Mouse (Mus musculus): ENCODE measurements around the gene Sun1. TPM values are rescaled to one million over a fixed set of nuclear protein-coding genes. Genes with fewer than 3 reads are reported as not detected.

Sun1 gene
- polyA plus RNA-seq, 1 experiment, result 21.8 TPM

GRCm38 (mm10) chr5:139206081-139206480, 5.6 kb downstream of the Sun1 start:
- Histone ChIP-seq H3K4me1 (ENCODE audit: control insufficient read depth, insufficient read depth, low read length) (peaks cover 7% of the 10 kb centered on the region), H3K27ac (ENCODE audit: insufficient read depth, low read depth, low read length) (no peak overlapping the region), H3K4me3 (ENCODE audit: insufficient read depth, low read length) (no peak overlapping the region)
- TF ChIP-seq CTCF (IDR thresholded peaks at IDR 0.05; ENCODE audit: low read depth, low read length) (no peak), POLR2A (IDR thresholded peaks at IDR 0.05; ENCODE audit: borderline replicate concordance, low read depth, low read length) (no peak)

- Histone ChIP-seq H3K4me3 (ENCODE audit: insufficient read depth, low read length) (no peak overlapping the region), H3K27ac (ENCODE audit: insufficient read depth, low read depth, low read length) (no peak overlapping the region), H3K4me1 (ENCODE audit: control insufficient read depth, insufficient read depth, low read length) (peaks cover 5% of the 10 kb centered on the region)
- no peak for TF ChIP-seq POLR2A (IDR thresholded peaks at IDR 0.05; ENCODE audit: borderline replicate concordance, low read depth, low read length)
- TF ChIP-seq CTCF (IDR thresholded peaks at IDR 0.05; ENCODE audit: low read depth, low read length), result no peak
Observed at GRCm38 (mm10) chr5:139206525-139206924, 6.1 kb downstream of the Sun1 start.

- H3K4me3 ChIP-seq (ENCODE audit: insufficient read depth, low read length), result no peak overlapping the region
- TF ChIP-seq POLR2A (IDR thresholded peaks at IDR 0.05; ENCODE audit: borderline replicate concordance, low read depth, low read length), result no peak
- no peak for TF ChIP-seq CTCF (IDR thresholded peaks at IDR 0.05; ENCODE audit: low read depth, low read length)
- H3K4me1 ChIP-seq (ENCODE audit: control insufficient read depth, insufficient read depth, low read length), result peaks cover 10% of the 10 kb centered on the region
- no peak overlapping the region for H3K27ac ChIP-seq (ENCODE audit: insufficient read depth, low read depth, low read length)
Observed at GRCm38 (mm10) chr5:139208183-139208582, 7.7 kb downstream of the Sun1 start.

- peaks cover 13% of the 10 kb centered on the region for H3K4me1 ChIP-seq (ENCODE audit: control insufficient read depth, insufficient read depth, low read length)
- no peak overlapping the region for H3K27ac ChIP-seq (ENCODE audit: insufficient read depth, low read depth, low read length)
- TF ChIP-seq CTCF (IDR thresholded peaks at IDR 0.05; ENCODE audit: low read depth, low read length), result no peak
- no peak for TF ChIP-seq POLR2A (IDR thresholded peaks at IDR 0.05; ENCODE audit: borderline replicate concordance, low read depth, low read length)
- no peak overlapping the region for H3K4me3 ChIP-seq (ENCODE audit: insufficient read depth, low read length)
Observed at GRCm38 (mm10) chr5:139208871-139209684, 8.6 kb downstream of the Sun1 start.

- H3K4me1 ChIP-seq (ENCODE audit: control insufficient read depth, insufficient read depth, low read length), result peaks cover 17% of the 10 kb centered on the region
- TF ChIP-seq POLR2A (IDR thresholded peaks at IDR 0.05; ENCODE audit: borderline replicate concordance, low read depth, low read length) (no peak), CTCF (IDR thresholded peaks at IDR 0.05; ENCODE audit: low read depth, low read length) (no peak)
- no peak overlapping the region for H3K27ac ChIP-seq (ENCODE audit: insufficient read depth, low read depth, low read length)
- H3K4me3 ChIP-seq (ENCODE audit: insufficient read depth, low read length), result no peak overlapping the region
Observed at GRCm38 (mm10) chr5:139209685-139210026, 9.2 kb downstream of the Sun1 start.

- no peak for TF ChIP-seq POLR2A (IDR thresholded peaks at IDR 0.05; ENCODE audit: borderline replicate concordance, low read depth, low read length)
- TF ChIP-seq CTCF (IDR thresholded peaks at IDR 0.05; ENCODE audit: low read depth, low read length), result no peak
- peaks cover 26% of the 10 kb centered on the region for H3K4me1 ChIP-seq (ENCODE audit: control insufficient read depth, insufficient read depth, low read length)
- H3K27ac ChIP-seq (ENCODE audit: insufficient read depth, low read depth, low read length), result no peak overlapping the region
- H3K4me3 ChIP-seq (ENCODE audit: insufficient read depth, low read length), result no peak overlapping the region
Observed at GRCm38 (mm10) chr5:139211737-139212385, 11.4 kb downstream of the Sun1 start.

GRCm38 (mm10) chr5:139214298-139214697, 13.9 kb downstream of the Sun1 start:
- no peak overlapping the region for H3K4me3 ChIP-seq (ENCODE audit: insufficient read depth, low read length)
- no peak overlapping the region for H3K27ac ChIP-seq (ENCODE audit: insufficient read depth, low read depth, low read length)
- H3K4me1 ChIP-seq (ENCODE audit: control insufficient read depth, insufficient read depth, low read length), result peaks cover 26% of the 10 kb centered on the region
- TF ChIP-seq CTCF (IDR thresholded peaks at IDR 0.05; ENCODE audit: low read depth, low read length) (no peak), POLR2A (IDR thresholded peaks at IDR 0.05; ENCODE audit: borderline replicate concordance, low read depth, low read length) (no peak)

GRCm38 (mm10) chr5:139215184-139215583, 14.7 kb downstream of the Sun1 start:
- peaks cover 29% of the 10 kb centered on the region for H3K4me1 ChIP-seq (ENCODE audit: control insufficient read depth, insufficient read depth, low read length)
- TF ChIP-seq POLR2A (IDR thresholded peaks at IDR 0.05; ENCODE audit: borderline replicate concordance, low read depth, low read length), result no peak
- no peak for TF ChIP-seq CTCF (IDR thresholded peaks at IDR 0.05; ENCODE audit: low read depth, low read length)
- no peak overlapping the region for H3K4me3 ChIP-seq (ENCODE audit: insufficient read depth, low read length)
- H3K27ac ChIP-seq (ENCODE audit: insufficient read depth, low read depth, low read length), result no peak overlapping the region

GRCm38 (mm10) chr5:139216121-139216520, 15.7 kb downstream of the Sun1 start:
- TF ChIP-seq CTCF (IDR thresholded peaks at IDR 0.05; ENCODE audit: low read depth, low read length) (no peak), POLR2A (IDR thresholded peaks at IDR 0.05; ENCODE audit: borderline replicate concordance, low read depth, low read length) (no peak)
- Histone ChIP-seq H3K4me3 (ENCODE audit: insufficient read depth, low read length) (no peak overlapping the region), H3K27ac (ENCODE audit: insufficient read depth, low read depth, low read length) (no peak overlapping the region), H3K4me1 (ENCODE audit: control insufficient read depth, insufficient read depth, low read length) (peaks cover 38% of the 10 kb centered on the region)

- H3K27ac ChIP-seq (ENCODE audit: insufficient read depth, low read depth, low read length), result no peak overlapping the region
- peaks cover 38% of the 10 kb centered on the region for H3K4me1 ChIP-seq (ENCODE audit: control insufficient read depth, insufficient read depth, low read length)
- TF ChIP-seq POLR2A (IDR thresholded peaks at IDR 0.05; ENCODE audit: borderline replicate concordance, low read depth, low read length), result no peak
- no peak for TF ChIP-seq CTCF (IDR thresholded peaks at IDR 0.05; ENCODE audit: low read depth, low read length)
- no peak overlapping the region for H3K4me3 ChIP-seq (ENCODE audit: insufficient read depth, low read length)
Observed at GRCm38 (mm10) chr5:139216774-139217173, 16.3 kb downstream of the Sun1 start.
